Mouse (Mus musculus): ENCODE measurements around the gene Hopx.

Hopx gene

DNA sequence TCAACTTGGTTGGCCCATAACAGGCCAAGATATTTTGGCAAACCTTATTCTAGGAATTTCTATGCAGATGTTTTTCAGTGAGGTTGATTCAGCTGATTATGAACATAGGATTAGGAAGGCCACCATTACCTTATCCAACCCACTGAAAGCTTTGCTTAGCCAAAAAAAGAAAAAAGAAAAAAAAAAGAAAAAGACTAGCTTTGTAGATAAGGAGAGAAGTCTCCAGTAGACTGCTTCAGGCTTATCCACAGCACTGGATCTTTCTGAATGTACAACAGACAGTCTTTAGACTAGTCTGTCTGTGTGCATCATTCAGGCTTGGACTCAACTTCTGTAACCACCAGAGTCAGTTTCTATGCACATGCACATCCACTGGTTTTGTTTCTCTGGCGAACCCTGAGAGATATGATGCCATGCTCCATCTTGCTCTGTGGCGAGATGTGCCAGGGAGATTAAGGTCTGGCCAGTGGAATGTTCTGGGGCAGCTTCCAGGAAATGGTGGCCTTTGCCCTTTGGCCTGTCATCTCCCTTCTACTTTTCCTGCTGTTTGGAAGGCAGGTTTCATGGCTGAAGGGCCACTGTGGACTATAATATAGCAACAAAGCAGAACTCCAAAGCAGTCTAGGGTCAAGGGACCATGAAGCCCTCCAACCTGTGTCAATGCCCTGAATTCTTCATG lies 17.7 kb upstream of the Hopx start:
- DNase-seq (ENCODE audit: low spot score in 2 of 2): no peak

DNA sequence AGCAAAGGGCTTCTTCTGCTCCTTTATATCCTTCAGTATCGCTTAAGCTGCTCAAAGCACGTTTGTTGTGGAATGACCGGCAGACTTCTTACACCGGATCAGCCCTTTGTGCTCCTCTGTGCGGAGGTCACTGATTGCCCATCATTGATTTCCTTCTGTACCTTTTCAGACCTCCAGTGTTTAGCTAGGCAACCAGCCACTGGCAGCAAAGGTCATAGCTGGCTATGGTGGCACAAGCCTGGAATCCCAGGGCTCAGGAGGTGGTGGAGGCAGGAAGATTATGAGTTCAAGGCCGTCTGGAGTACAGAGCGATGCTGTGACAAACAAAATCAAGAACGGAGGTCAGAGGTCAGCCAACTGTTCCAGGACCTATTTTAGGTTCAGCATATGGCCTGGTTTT lies 17.0 kb upstream of the Hopx start:
- no peak for DNase-seq (ENCODE audit: low spot score in 2 of 2)

DNA sequence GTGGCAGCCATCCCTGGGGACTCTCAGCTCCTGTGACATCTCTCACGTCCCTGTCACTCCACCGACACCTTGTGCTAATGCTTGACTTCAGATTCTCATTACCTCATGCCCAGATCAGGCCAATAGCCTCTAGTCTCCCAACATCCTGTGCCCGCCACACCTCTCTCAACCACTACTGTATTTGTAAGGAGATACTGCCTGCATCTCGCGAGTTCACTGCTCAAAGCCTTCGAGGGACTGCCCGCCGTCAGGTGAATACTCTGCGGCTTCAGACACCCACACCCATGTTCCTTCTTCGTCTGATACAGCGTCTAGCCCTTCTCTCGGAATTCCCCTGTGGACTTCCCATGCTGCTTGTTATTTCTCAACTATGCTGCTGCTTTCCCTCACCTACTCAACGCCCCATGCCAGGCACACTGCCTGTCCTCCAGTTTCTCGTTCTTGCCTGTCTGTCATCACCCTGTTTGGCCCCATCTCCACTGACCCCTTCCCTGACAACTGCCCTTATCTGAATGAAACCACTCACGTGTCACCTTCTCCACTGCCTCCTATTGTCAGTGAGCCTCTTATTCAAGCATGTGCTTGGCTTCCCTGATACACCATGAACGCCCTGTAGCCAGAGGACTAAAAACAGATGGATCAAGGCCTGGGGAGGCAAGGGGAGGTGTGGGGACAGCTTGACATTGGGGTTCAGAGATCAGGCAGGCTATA lies 15.5 kb upstream of the Hopx start:
- no peak for DNase-seq (ENCODE audit: low spot score in 2 of 2)

DNA sequence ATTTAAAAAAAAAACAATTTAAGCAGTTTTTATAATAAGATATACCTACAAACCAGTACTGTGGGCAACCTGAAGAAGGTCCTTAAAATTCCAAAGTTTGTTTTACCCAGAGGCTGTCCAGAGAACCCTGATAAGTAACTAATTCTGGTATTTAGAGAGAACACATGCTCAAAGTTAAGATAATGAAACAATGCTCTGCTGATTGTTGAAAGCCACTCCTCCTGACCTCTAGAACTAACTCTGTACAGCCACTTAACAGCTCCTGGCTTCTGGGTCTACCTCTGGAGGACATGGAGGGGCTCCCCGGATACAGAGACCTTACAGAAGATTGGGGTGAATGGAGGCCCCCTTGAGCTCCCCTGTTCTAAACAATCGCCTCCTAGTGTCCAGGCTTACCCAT lies 15.0 kb upstream of the Hopx start:
- DNase-seq (ENCODE audit: low spot score in 2 of 2): no peak

DNA sequence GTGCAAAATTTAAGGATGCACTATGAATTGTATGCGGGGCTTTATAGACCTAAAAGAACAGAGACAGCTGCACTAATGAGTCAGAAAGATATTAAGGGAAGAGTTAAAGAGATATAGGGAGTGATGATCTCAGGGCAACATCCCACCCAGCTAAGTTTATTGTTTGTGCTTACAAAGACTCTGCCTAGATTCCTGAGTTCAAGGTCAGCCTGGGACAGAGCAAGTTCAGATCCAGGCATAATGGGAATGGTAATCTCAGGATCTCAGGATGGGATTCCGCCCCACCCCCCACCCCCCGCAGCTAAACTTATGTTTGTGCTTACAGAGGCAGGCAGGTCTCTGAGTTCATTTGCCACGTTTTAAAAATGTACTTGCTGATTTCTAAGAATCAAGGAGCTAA lies 13.9 kb upstream of the Hopx start:
- no peak for DNase-seq (ENCODE audit: low spot score in 2 of 2)

DNA sequence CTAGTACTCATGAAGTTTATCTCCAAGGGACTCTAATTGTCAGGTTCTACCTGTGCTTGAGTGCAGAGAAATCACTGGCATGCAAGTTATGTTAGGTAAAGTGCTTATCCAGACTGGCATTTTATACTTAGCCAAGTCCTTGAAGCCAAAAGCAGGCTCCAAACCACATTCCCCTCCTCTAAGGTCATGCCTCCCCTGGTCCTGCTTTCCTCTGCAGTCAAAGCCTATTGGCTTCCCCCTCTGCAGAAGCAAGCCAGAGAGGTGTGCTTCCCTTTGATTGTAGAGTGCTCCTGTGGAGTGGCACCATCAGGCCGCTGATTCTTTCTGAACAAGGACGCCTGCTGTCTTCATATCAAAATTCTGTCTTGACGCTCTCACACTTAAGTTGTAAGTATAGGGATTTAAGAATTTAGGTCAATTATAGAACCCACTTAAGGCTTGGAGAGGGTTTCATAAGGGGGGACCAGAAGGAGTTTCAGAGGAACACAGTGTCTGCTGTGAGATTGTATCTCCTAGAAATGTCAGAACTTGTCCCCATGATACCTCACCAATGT lies 11.6 kb upstream of the Hopx start:
- DNase-seq (ENCODE audit: low spot score in 2 of 2): no peak

DNA sequence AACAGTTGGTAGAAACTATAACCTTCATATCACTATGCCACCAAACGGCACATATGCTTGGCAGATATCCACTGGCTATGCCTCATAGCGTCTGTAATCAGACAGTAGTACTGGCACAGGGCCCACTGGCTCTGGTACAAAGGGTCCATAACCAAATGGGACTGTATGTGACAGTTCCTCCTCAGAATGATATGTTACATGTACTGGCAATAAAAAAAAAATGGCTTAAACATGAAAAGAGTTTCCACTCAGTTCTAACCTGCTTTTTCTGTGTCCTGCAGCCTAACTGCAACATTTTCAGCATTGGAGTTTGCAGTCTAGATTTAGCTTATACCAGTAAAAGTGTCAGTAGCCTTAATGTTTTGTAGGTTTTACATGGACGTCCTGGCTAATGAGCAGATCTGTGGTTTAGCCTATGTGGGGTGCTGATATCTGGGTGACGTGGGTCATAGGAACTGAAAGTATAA lies 9.9 kb upstream of the Hopx start:
- no peak for DNase-seq (ENCODE audit: low spot score in 2 of 2)

DNA sequence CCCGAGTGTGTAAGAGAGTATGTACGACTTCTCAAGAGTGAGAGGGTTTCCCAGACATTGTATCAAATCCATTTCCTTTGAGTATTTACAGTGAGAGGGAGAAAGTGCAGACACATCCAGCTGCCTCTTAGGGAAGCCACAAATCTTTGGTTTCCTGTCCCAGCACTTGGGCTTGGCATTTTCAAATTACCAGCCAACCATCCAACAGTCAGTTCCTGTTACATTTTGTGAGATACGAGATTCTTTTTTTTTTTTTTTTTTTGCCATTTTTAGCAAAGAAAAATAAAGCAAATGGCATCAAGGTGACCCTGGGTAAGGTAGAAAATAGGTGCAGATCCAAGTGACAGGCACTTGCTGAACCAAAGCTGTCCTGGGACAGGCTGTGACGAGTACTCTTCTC lies 9.2 kb upstream of the Hopx start:
- DNase-seq (ENCODE audit: low spot score in 2 of 2): no peak

DNA sequence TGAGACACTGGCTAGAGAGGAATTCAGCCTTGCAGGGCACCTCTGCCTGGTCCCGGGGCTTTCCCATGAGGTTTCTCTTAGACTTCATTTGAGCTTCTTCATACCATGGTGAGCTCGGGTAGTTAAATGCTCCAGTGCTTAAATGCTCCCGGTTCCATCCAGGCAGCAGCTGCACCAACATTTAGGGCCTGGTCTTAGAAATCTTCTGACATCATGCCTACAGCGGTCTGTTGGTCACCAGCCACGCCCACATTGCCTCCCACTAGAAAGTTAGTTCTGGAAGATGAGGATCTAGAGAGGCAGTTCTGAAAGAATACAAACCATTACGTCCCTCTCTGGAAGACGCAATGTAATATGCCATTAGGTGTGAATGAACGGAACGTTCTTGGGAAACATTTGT lies 8.7 kb upstream of the Hopx start:
- DNase-seq (ENCODE audit: low spot score in 2 of 2): no peak

DNA sequence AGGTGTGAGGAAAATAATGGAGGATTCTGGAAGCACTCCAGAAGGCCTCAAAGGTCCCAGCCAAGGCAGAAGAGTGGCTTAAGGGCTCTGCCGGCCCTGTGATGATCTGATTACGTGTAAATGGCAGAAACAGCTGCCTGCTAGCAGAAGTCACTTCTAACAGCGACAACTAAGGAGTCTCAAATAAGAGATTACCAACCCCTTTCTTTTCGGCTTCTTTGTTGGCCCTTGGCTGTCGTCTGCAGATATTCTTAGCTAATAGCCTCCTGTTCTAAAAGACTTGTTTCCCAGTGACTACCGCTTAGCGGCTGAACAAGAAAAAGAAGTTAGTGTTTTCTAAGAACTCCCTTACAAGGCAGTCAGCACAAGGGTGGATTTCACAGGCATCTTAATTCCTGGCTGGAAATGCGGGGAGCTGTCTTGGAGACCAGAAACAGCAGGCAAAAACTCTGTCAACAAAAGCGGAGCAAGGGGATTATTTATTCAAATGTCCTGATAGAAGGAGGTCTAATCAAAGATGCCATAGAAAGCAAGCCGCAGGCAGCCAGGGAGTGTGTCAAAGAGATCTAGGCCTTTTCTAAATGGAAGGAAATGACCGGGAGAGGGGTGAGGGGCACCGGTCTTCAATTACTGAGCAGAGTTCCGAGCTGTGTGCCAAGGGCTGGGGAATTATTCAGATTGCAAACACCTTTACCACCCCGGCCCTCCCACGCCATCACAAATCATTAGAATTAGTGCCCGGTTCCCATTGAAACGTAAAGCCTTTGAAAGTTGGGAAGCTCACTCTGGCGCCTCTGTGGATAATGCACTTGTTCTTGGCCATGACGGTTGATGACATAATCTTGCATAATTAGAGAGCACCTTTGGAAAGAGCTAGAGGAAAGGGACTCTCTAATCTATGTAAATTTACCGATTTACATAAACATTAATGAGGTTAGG lies 7.6 kb upstream of the Hopx start:
- DNase-seq (ENCODE audit: low spot score in 2 of 2): peak in 1 of 2 experiments; percentile 8

DNA sequence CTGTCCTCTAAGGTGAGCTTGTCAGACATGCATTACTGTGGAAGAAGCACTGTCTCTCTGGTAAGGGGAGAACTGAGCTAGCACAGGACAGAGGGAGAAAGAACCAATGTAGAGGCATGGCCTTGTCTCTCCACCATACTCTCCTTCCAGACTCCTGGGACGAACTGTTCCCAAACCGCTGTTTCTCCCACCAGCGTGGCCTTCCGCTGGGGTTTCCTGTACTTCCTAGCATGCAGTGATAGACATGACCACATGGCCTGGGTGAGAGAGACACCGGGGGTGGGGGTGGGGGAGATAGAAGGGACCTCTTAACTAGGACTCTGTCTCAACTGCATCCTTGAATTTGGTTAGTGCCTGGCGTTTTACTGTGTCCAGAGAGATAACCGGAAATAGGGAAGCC lies 5.8 kb upstream of the Hopx start:
- no peak for DNase-seq (ENCODE audit: low spot score in 2 of 2)

DNA sequence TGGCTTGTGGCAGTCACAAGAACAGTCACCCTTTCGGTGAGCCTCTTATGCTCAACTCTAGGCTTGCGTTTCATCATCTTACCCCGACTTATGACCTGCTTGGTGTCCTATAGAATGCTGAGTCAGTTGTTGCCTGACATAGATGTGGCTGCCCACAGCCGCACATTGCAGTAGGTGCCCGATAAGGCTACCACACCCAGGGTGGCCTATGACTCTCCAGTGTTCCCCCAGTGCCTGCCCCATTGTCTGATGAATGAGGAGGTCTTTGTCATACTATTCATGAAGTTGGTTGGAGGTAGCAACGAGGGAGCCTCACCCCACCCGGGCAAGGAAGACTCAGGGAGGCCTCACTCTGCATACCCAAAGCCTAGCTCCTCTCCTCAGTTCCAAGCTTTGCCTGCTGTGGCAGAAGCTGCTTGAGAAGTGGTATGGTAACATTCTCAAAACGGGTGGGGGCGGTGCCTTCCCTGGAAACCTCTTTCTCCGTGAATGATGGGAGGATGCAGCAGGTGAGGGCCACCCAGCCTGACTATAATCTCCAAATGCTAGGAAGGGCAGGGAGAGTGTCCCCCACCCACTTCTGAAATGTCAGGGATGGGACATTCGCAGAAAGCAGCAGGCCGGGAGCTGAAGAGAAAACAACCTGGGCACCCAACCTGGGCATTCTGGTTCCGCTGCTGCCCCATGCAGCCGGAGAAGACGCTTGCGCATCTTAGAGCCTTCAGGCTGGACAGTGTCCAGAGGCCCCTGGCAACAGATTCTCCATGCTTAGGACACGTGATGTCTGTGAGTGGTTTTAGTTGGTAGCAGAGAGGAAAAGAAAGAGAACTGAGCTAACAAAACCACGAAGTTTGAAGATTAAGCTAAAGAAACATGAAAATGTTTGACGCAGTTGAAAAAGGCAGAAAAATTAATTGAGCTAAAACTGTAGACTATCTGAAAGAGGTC lies 4.8 kb upstream of the Hopx start:
- no peak for DNase-seq (ENCODE audit: low spot score in 2 of 2)

DNA sequence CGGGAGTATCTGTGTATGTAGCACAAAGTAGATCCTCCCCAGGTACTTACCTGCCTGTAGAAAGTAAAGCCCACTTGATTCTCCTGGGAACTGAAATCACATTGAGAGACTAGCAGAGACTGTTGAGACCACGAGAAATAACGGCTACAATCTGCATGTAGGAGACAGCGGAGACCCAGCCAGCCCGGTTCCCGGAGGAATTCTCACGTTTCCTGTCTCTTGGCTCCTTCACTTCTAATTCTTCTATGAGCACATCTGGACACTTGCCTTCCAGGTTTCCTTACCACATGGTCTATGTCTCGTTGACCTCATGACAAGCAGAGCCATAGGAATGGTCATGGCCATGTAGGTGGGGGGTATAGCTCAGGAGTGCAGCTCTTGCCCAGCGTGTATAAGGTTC lies 811 bp upstream of the Hopx start:
- no peak for DNase-seq (ENCODE audit: low spot score in 2 of 2)

DNA sequence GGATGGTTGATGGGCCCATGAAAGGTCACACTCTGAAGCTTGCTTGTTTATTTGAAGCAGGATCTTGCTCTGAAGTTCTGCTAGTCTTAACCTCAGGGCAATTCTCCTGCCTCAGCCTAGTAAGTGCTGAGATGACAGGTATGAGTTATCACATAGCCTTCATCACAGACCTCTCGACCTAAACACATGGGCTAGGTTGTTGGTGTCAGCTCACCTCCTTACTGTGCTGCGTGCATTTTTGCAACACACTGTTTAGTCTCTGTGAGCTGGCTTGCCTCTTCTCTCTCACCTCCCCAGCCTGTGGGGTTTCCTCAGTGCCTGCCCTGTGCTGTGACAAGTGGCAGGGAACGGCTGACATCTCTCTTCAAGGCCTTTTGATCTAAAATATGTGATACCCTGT lies 1.1 kb downstream of the Hopx start:
- DNase-seq (ENCODE audit: low spot score in 2 of 2): no peak

DNA sequence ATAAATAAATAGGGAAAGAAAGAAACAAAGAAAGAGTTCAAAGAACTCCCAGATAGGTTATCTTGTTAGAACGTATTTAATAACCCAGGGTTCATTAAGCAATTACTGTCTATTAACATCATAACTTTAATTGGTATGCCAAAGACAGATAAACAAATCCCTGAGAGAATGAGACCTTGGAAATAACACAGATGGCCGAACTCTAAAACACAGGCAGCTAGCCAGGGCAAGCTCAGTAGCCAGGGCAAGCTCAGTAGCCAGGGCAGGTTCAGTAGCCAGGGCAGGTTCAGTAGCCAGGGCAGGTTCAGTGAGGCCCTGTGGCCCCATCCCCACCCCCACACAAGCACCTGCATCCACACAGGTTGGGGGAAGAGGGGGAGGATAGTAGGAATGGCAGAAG lies 2.9 kb downstream of the Hopx start:
- no peak for DNase-seq (ENCODE audit: low spot score in 2 of 2)

DNA sequence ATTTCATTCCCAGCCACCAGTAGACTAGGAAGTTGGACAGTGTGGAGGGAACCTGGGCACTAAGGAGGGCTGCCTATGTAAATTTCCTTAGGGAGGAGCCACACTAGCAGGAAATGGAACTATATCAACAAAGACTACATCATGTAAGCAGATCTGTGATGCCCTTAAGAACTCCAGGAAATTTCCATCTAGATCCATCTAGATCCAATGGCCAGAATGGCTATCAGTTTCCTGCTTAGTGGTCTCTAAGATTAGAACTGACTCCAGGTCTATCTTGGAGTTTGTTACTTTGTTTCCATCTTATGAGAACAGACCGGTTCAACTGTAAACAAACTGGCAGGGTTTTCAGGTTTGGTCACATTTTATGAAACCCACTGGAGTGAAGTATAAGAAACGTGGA lies 5.1 kb downstream of the Hopx start:
- DNase-seq (ENCODE audit: low spot score in 2 of 2): no peak

DNA sequence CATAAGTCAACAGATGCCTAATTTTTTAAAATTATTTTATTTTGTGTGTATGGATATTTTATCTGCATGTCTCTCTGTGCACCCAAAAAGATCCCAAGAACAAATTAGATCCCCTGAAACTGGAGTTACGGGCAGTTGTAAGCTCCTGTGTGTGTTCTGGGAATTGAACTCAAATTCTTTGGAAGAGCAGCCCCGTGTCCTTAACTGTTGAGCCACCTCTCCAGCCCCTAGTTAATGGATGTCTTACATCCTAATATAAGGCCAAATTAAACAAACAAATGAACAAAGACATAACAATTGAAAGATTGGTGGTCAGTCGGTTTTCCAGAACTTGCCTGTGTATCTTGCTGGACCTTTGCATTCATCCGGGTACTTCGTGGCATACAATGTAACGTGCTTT lies 6.1 kb downstream of the Hopx start:
- DNase-seq (ENCODE audit: low spot score in 2 of 2): no peak

DNA sequence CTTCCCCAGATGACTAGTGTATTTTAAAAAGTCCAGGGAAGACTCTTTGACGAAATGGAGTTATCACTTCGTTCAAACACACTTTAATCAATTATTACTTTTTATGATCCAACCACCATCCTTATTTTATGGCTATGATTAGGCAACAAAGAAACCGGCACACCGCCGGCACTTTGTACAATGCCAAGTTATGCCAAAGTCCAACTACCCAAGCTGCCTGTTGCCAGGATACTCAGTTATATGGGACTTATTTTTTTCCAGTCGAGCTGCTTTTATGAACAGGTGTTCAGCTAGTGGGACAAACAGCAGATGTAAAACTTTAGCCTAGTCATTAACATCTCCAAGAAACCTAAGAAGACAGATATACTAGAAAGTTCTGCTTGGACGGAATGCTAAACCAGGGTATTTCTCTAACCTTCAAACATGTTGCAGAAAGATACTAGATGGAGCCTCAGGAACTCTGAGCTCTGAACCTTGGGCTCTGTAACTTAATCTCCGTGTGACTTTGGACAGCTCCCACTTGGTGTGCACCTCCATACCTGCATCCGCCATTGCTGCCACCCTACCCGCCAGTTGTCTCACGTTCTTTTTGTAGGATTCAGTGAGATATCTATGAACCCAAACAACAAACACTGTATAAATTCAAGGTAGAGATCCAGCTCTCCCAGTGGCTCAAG lies 7.6 kb downstream of the Hopx start:
- no peak for DNase-seq (ENCODE audit: low spot score in 2 of 2)

DNA sequence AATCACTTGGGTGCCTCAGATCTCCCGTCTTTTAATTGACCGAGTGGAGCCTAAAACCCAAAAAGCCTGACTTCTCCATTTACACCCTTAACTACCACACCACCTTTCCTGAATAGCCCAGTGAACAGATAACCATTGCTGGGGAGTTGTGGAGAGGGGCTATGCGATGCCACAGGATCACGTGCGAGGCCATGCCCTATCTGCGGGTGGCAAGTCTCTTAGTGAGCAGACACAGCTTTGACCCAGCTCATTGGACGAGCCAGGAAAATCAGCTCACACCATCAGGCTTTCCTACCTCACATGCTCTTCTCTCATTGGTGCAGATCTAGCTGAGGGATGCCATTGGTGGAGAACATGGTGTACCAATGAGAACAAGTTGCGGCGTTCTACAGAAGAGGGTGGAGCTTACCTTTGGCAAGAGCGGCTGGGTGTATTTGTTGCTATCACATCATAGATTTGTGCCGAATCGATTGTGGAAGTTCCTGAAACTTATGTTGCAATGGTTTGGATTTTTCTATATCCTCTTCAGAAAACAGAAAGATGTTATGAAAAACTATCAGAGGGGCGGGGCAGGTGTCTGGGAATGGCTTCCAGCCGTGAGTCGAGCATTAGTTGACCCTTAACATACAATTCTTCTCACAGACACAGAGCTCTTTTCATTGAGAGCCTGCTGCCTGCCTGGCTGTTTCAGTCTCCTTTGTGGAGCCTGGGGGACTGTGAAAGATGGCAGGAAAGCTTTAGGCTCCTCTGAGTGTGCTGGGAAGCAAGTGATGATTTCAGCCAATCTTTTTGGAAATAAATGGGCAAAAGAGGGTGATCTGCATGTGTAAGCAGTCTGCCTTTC lies 12.2 kb downstream of the Hopx start:
- DNase-seq (ENCODE audit: low spot score in 2 of 2): no peak

DNA sequence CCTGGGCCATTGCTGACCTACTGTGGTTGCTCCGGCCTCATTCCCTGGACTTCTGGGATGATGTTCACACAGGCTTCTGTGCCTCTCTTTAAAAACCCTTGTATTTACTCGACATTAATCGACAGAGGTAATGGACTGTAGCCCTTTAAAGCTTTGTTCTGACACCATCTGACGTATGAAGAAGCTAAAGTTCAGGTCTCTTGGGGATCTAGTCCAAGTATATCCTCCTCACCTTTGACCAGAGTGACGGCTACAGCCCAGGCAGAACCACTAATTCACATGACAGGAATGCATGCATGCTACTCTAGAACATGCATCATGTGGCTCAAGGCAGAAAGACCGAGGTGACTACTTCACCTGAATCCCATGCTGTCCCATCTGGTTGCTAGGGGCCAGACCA lies 14.2 kb downstream of the Hopx start:
- no peak for DNase-seq (ENCODE audit: low spot score in 2 of 2)

Measured in frontal cortex, postnatal 25 days (tissue).